Mouse (Mus musculus) layer of hippocampus, adult 9-10 months (tissue): ENCODE measurements around the gene Golph3.

Experiments
- DNase-seq: peaks from one replicate; pipeline ENCODE4 v3.0.0; 2022; ENCODE audit warnings: low spot score

The Golph3 gene

GRCm38 (mm10) chr15:12321091-12321787, at the start of gene Golph3:
Gene Golph3, plus strand, starts transcription at chr15:12321450.
- peak; percentile 85 for DNase-seq

DNA sequence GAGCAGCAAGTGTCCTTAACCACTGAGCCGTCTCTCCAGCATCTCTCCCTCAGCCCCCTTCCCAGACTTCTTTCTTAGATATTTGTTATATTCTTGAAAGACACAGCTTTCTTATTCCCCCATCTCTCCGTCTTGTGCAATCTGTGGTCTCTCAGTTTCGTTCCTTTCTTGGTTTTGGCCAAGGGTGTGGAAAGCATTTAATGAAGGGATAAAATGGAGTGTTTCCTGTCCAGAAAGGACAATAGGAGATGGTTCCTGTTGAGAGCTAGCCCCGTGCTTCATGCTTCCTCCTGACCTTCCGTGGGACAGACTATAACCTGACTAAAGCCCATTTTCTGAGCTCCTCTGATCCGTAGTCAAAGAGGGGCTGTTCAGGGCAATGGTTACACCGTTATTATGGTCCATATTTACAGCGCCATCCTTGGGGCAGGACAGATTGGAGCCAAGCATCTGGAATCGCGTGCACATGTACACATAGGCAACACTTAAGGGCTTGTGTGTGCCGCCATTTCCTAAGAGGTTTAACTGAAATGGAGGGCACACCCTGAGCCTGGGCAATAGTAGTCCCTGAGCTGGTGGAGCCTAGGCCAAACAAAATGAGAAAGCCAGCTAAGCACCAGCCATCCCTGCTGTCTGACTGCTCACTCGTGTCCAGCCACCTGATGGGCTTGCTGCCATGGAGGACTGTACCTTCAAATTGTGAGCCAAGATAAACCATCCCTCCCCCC, 47.8 kb upstream of the Golph3 start:
- DNase-seq, result no peak

- DNase-seq, result no peak
These were observed 47.0 kb upstream of the Golph3 start for GRCm38 (mm10) chr15:12274053-12274769.

- no peak for DNase-seq
These were observed 46.1 kb upstream of the Golph3 start for GRCm38 (mm10) chr15:12275091-12275623.

DNA sequence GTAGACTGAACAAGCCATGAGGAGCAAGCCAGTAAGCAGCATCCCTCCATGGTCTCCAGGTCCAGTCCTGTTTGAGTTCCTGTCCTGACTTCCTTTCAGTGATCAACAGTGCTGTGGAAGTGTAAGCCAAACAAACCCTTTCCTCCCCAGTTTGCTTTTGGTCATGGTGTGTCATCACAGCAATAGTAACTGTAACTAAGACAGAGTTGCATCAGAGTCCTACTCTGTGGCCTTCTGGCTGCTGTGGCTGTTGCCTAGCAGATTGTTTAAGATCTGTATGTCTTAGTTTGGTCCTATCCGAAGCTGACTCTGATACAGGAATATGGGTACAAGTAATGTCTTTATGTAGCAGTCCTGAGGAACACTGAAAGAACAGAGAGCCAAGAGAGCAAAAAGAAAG, 41.4 kb upstream of the Golph3 start:
- no peak for DNase-seq

DNA sequence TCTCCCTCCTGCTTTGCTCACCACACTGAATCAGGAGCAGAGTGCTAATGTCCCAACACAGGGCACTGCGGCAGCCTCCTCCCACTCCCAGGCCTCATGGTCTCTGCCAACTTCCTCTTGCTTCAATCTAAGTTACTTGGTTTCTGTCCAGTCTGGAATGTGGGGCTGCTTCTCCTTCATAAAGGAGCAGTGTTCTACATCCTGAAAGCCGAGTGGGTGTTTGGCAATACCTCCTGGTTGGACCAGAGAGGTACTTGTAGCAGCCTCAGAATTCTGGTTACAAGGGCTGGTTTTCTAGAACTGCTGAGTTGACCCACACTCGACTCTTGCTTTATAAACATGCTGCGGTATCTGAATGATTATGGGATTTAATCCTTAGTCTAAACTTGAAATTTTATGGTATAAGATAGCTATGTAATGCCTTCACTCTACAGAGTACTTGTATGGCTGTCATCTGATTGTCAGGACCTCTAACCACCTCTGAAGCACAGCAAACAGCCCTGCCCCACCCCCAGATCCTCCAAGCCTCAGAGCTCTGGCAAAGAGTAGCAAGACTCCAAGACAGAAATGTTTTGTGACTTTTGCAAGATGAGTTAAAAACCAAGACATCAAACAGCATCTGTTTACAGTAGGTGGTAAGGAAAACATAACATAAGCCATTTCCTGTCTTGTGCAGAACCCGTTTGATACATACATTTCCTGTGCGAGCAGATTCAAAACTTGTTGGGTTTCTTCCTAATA, 36.3 kb upstream of the Golph3 start:
- DNase-seq, result no peak

DNA sequence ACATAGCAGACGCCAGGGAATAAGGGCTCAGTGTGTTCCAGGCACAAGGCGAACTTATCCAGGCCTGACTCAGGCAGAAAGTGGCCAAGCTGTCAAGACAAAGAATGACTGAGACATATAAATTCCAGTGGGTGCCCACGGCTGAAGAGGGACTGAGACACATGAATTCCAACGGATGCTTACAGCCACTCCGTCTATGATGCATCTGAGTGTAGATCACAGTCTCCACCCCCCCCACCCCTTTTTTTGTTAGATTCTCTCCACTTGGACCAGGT, 35.8 kb upstream of the Golph3 start:
- no peak for DNase-seq

GRCm38 (mm10) chr15:12290330-12290729, 30.9 kb upstream of the Golph3 start:
- no peak for DNase-seq

GRCm38 (mm10) chr15:12291757-12292156, 29.5 kb upstream of the Golph3 start:
- DNase-seq, result no peak

DNA sequence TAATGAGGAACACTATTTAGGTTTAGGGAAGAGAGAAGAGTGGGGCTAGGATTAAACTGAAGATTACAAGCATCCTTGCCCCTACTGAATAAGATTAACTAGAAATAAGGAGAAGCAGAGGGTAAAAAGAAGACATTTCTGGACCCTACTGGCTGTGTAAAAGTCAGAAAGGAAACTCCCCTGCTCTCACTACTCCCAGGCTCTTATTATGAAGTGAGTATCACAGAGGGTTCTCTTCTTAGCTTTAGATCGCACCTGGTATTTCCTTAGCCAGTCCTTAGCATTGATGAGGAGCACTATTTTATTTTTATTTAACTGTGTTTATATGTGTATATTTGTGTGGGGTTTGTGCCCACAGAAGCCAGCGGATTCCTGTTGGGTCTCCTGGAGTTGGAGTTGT, 25.0 kb upstream of the Golph3 start:
- no peak for DNase-seq

GRCm38 (mm10) chr15:12298231-12298737, 23.0 kb upstream of the Golph3 start:
- no peak for DNase-seq

DNA sequence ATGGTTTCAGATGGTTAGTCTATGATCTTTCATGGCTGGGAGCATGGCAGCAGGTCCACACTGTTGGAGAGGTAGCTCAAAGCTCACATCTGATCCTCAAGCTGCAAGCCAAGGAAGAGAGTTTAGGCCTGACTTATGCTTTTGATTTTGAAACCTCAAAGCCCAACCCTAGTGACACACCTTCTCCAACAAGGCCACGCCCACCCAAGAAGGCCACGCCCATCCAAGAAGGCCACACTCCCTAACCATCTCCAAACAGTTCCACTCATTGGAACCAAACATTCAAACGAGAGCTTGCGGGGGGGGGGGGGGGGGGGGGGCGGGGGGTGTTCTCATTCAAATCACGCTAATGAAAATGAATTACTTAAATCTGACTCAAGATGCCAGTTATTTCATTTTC, 19.5 kb upstream of the Golph3 start:
- DNase-seq, result no peak

DNA sequence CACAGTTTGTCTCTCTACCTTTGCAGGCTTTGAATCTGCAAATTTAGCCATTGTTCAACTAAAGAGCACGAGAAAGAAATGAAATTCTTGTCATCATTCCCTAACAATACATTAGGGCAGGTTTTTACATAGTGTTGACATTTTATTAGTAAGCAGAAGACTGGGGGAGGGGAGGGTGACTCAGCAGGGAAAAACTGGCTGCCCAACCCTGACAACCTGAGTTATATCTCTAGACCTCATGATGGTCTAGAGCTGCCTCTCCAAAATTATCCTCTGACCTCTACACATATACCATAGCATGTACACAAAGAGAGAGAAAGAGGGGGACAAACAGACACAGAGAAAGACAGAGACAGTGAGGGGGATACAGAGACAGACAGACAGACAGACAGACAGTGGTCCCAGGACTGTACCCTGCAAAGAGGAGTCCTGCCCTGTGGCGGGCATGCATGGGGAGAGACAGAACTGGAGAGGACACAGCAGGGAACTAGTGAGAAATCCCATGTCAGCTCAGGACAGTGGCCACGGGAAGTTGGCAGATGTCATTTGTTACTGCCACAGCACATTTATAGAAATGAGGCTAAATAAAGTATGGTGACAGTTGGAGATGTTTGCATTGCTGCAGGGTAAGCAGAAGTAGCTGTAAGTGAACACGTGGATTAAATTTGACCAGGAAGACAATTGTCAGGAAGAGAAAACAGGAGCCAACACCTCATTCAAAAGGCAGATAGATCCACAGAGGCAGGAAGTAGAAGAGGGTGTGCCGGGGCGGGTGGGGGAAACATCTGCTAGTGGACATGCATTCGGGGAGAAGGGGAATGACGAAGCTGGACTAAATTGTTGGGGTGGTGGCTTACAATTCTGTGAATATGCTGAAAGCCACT, 14.8 kb upstream of the Golph3 start:
- DNase-seq, result no peak

DNA sequence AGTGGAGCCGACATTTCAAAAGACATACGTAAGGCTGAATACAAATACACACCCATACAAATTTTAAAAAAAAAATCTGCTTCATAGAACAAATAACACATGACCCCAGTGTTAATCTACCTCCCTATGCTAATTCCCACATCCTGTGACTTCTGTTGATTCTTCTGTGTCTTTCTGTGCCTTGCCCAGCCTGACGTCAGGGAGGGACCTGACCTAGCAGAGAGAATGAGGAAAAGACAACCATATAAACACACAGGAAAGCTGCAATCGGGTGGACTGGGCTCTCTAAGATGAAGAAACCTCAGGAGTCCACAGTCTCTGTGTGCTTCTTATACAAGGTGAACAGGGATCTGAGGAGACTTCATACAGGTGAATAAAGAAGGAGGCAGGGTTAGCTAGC, 14.1 kb upstream of the Golph3 start:
- DNase-seq, result no peak

DNA sequence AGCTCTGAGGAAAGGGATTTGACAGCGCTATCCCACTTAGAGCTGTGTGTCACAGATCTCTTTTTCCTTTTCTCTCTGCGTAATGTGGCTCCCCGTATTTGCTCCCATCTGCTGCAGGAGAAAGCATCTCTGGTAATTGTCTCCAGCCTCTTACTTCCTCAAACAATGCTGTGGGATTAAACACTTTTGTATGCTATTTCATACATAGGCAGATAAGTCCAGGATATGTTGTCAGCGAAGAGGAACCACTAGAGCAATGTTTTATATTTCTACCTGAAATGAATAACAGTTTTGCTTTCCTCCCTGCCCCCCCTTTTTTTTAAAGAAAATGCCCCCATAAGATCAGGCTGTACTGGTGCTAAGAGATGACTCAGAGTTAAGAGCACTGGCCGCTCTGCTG, 12.7 kb upstream of the Golph3 start:
- no peak for DNase-seq

DNA sequence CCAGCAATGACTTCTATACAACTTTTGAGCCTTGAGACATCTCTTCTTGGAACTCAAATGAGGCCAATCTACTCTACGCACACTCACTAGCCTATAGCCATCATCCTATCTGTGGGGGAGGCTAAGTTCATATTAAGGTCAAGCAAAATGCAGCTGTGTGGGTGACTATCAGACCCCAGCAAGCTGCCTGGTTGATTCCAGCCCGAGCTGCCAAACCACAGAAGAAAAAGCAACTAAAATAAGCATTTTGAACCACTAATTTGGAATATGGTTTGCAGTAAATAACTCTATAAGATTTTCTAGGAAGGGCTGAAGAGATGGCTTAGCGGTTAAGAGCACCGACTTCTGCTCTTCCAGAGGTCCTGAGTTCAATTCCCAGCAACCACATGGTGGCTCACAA, 10.6 kb upstream of the Golph3 start:
- no peak for DNase-seq

GRCm38 (mm10) chr15:12311465-12311864, 9.8 kb upstream of the Golph3 start:
- no peak for DNase-seq

DNA sequence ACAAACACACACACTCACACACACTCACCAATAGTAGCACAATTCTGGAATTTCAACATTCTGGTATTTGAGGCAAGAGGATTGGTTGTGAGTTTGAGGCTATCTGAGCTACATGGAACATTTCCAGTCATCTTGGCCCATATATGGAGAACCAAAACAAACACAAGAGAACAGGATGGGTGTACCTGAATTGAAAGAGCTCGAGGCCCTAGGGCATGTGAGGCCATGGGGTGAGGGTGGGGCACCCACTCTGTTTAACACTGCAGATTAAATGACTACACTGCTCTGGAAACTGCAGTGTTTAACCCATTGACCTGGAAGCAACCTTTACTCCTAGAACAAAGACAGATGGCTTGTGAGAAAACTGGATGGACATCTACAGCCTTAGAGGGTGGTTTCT, 8.0 kb upstream of the Golph3 start:
- DNase-seq, result no peak

DNA sequence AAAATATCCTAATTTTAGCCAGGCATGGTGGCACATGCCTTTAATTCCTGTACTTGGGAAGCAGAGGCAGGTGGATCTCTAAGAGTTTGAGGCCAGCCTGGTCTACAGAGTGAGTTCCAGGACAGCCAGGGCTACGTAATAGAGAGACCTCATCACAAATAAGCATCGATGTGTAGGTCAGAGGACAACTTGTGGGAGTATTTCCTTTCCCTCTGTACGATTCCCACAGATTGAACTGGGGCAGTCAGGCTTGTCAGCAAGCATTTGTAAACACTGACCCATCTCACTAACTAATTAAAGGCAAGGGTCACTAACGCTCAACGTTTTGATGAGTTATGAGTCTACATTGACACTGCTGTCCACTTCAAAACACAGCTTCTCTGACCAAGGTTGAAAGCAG, 6.7 kb upstream of the Golph3 start:
- no peak for DNase-seq

- DNase-seq, result no peak
These were observed 5.3 kb upstream of the Golph3 start for GRCm38 (mm10) chr15:12315996-12316395.

- no peak for DNase-seq
These were observed 4.0 kb upstream of the Golph3 start for GRCm38 (mm10) chr15:12317290-12317689.
